Mouse (Mus musculus) liver, postnatal 0 days (tissue): Measurements from ENCODE around the gene Itk.

ENCODE experiments used
- CTCF ChIP-seq: sonication (generic); IDR thresholded peaks from 2 replicates; pipeline ENCODE4 v1.5.1; 2016; ENCODE audit warnings: antibody characterized with exemption, low read depth
- EP300 ChIP-seq: IDR thresholded peaks from 2 replicates; pipeline ENCODE4 v1.6.1; 2016; ENCODE audit warnings: antibody characterized with exemption, low read depth, mild to moderate bottlenecking

DNA sequence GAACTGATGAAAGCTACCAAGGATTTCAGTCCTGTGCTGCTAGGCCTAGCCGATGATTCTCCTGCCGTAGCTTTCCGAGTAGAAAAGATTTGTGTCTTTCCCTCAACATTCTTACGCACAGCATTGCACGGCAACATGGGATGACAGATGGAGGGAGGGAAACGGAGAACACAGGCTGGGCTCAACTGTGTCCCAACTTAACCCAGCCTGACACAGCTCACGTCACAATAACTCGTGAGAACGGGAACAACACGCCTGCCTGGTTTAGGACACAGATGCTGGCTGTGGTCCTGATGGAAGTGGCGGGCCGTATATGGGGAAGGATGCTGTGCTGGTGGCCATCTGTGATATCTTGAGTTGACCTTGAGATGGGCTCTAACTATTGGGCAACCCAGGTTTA, 110.6 kb downstream of the Itk start:
- TF ChIP-seq CTCF, result no peak
- TF ChIP-seq EP300, result no peak
